Mouse (Mus musculus) stomach, embryonic 15.5 days (tissue): Measurements from ENCODE around the gene Psmc5. TPM values are rescaled to one million over a fixed set of nuclear protein-coding genes. Genes with fewer than 3 reads are reported as not detected.
A peak's percentile ranks its signal among the peaks of the same experiment; 100 is the strongest.

ENCODE experiments used
- ATAC-seq: fragments of 200-750 bp; cut with Nextera tagmentation; 2 replicates; pipeline ENCODE4 v1.8.0; 2017; ENCODE audit warnings: low read depth, moderate number of reproducible peaks, moderate TSS enrichment; ENCODE audit not compliant: insufficient read depth, low FRiP score
- H3K27ac ChIP-seq: fragments of 300-500 bp; sonication (generic); 2 replicates; pipeline ENCODE4 v1.5.1; 2015; ENCODE audit warnings: mild to moderate bottlenecking, inconsistent platforms
- H3K27me3 ChIP-seq: fragments of 300-500 bp; sonication (generic); replicated peaks from 2 replicates; pipeline ENCODE4 v1.6.1; 2015; ENCODE audit warnings: inconsistent platforms
- H3K36me3 ChIP-seq: fragments of 300-500 bp; sonication (generic); 2 replicates; pipeline ENCODE4 v1.6.1; 2015; ENCODE audit warnings: inconsistent platforms
- H3K4me1 ChIP-seq: fragments of 300-500 bp; sonication (generic); 2 replicates; pipeline ENCODE4 v1.6.1; 2015; ENCODE audit warnings: inconsistent platforms
- H3K4me2 ChIP-seq: fragments of 300-500 bp; sonication (generic); 2 replicates; pipeline ENCODE4 v1.6.1; 2015; ENCODE audit warnings: mild to moderate bottlenecking, inconsistent platforms
- H3K4me3 ChIP-seq: fragments of 300-500 bp; sonication (generic); replicated peaks from 2 replicates; pipeline ENCODE4 v1.5.1; 2015; ENCODE audit warnings: inconsistent platforms
- H3K9ac ChIP-seq: fragments of 300-500 bp; sonication (generic); 2 replicates; pipeline ENCODE4 v1.6.1; 2015; ENCODE audit warnings: inconsistent platforms
- H3K9me3 ChIP-seq: fragments of 300-500 bp; sonication (generic); 2 replicates; pipeline ENCODE4 v1.6.1; 2016; ENCODE audit warnings: inconsistent platforms
- WGBS: fragments of 180-500 bp; shearing (Covaris S2); methylation state at CpG from one replicate; pipeline ENCODE4 v1.1.7; 2015; 5-methylcytosine and 5-hydroxymethylcytosine counted together
- polyA plus RNA-seq: library from polyadenylated mRNA; unstranded; fragments of >200 nt; fragmentation: Nextera tagmentation; extraction: Ambion mirVana; gene quantifications from 2 replicates; pipeline ENCODE4 v1.2.1, GENCODE M21; 2015

The Psmc5 gene
- polyA plus RNA-seq, 1 experiment from 2014 or later = 242 TPM

GRCm38 (mm10) chr11:106271131-106271793, 15.3 kb downstream of the Psmc5 start:
- Histone ChIP-seq H3K9me3 (no peaks in the 10 kb centered on the region), H3K4me3 (peak overlapping the region; percentile 83), H3K9ac (peak overlapping the region; percentile 100; the same call in 1 of the 2 replicates), H3K4me2 (peak overlapping the region; percentile 86), H3K27ac (peak overlapping the region; percentile 94), H3K27me3 (no peaks in the 10 kb centered on the region), H3K36me3 (peaks cover 13% of the 10 kb centered on the region), H3K4me1 (peaks cover 65% of the 10 kb centered on the region)
- 17% methylated on average over 5 of the region's 5 CpGs for WGBS
- ATAC-seq = no peak

- Histone ChIP-seq H3K4me2 (peak overlapping the region; percentile 86), H3K4me1 (peaks cover 64% of the 10 kb centered on the region), H3K27me3 (no peaks in the 10 kb centered on the region), H3K36me3 (peaks cover 6% of the 10 kb centered on the region), H3K4me3 (peak overlapping the region; percentile 83), H3K9ac (peak overlapping the region; percentile 100), H3K27ac (peak overlapping the region; percentile 94), H3K9me3 (no peaks in the 10 kb centered on the region)
- peak; percentile 9; the same call in 1 of the 2 replicates for ATAC-seq
- WGBS = under 1% methylated on average over 41 of the region's 41 CpGs
Measured at GRCm38 (mm10) chr11:106271794-106272643, 16.1 kb downstream of the Psmc5 start.

GRCm38 (mm10) chr11:106272644-106273310, 16.8 kb downstream of the Psmc5 start, which contains the start of gene Smarcd2:
TSS of gene Smarcd2 (minus strand) at chr11:106272972.
- Histone ChIP-seq H3K9me3 (no peaks in the 10 kb centered on the region), H3K4me2 (peak within 1 kb of the TSS; percentile 86), H3K27me3 (no peaks in the 10 kb centered on the region), H3K4me1 (peaks cover 56% of the 10 kb centered on the region), H3K4me3 (peak within 1 kb of the TSS; percentile 83), H3K9ac (peak within 1 kb of the TSS; percentile 100), H3K27ac (peak within 1 kb of the TSS; percentile 94), H3K36me3 (0 out of 2 replicates have a peak, but pooled peaks cover 4% of the 10 kb centered on the region)
- under 1% methylated on average over 59 of the region's 72 CpGs for WGBS
- ATAC-seq = peak; percentile 92

- H3K4me3 ChIP-seq = peak overlapping the region; percentile 83
- 0 out of 2 replicates have a peak, but pooled peaks cover 4% of the 10 kb centered on the region for H3K36me3 ChIP-seq
- peak overlapping the region; percentile 78 for H3K4me2 ChIP-seq
- peaks cover 51% of the 10 kb centered on the region for H3K4me1 ChIP-seq
- 0 out of 2 replicates have a peak, but pooled peaks have one; percentile 1 for ATAC-seq
- H3K27me3 ChIP-seq = no peaks in the 10 kb centered on the region
- H3K9me3 ChIP-seq = no peaks in the 10 kb centered on the region
- peak overlapping the region; percentile 94 for H3K27ac ChIP-seq
- H3K9ac ChIP-seq = peak overlapping the region; percentile 34; the same call in 1 of the 2 replicates
- 9% methylated on average over 16 of the region's 16 CpGs for WGBS
Measured at GRCm38 (mm10) chr11:106273311-106273684, 17.3 kb downstream of the Psmc5 start.

- no peaks in the 10 kb centered on the region for H3K27me3 ChIP-seq
- H3K4me3 ChIP-seq = peak overlapping the region; percentile 83
- H3K4me2 ChIP-seq = peak overlapping the region; percentile 78
- no peak for ATAC-seq
- peaks cover 46% of the 10 kb centered on the region for H3K4me1 ChIP-seq
- 0 out of 2 replicates have a peak, but pooled peaks cover 4% of the 10 kb centered on the region for H3K36me3 ChIP-seq
- WGBS = 96% methylated on average over 6 of the region's 6 CpGs
- H3K9me3 ChIP-seq = no peaks in the 10 kb centered on the region
- H3K27ac ChIP-seq = peak overlapping the region; percentile 94
- H3K9ac ChIP-seq = no peak overlapping the region
Measured at GRCm38 (mm10) chr11:106273811-106274210, 17.9 kb downstream of the Psmc5 start.

- Histone ChIP-seq H3K27ac (peak overlapping the region; percentile 94), H3K27me3 (no peaks in the 10 kb centered on the region), H3K9me3 (no peaks in the 10 kb centered on the region), H3K9ac (no peak overlapping the region), H3K4me3 (no peak overlapping the region), H3K36me3 (0 out of 2 replicates have a peak, but pooled peaks cover 4% of the 10 kb centered on the region), H3K4me2 (no peak overlapping the region), H3K4me1 (peaks cover 40% of the 10 kb centered on the region)
- WGBS = 69% methylated on average over 1 of the region's 1 CpGs
- no peak for ATAC-seq
Measured at GRCm38 (mm10) chr11:106274374-106274773, 18.4 kb downstream of the Psmc5 start.

GRCm38 (mm10) chr11:106274971-106275411, 19.0 kb downstream of the Psmc5 start:
- Histone ChIP-seq H3K27me3 (no peaks in the 10 kb centered on the region), H3K4me3 (no peak overlapping the region), H3K4me2 (0 out of 2 replicates have a peak overlapping the region, but pooled peaks have one; percentile 12), H3K36me3 (0 out of 2 replicates have a peak, but pooled peaks cover 4% of the 10 kb centered on the region), H3K4me1 (peaks cover 37% of the 10 kb centered on the region), H3K9me3 (no peaks in the 10 kb centered on the region), H3K27ac (peak overlapping the region; percentile 94), H3K9ac (no peak overlapping the region)
- 41% methylated on average over 7 of the region's 7 CpGs for WGBS
- no peak for ATAC-seq

- Histone ChIP-seq H3K36me3 (no peaks in the 10 kb centered on the region), H3K9me3 (no peaks in the 10 kb centered on the region), H3K4me2 (peak within 1 kb of the TSS; percentile 54), H3K9ac (0 out of 2 replicates have a peak within 1 kb of the TSS, but pooled peaks have one; percentile 29), H3K4me3 (peak within 1 kb of the TSS; percentile 21; the same call in 1 of the 2 replicates), H3K27me3 (no peaks in the 10 kb centered on the region), H3K27ac (peak within 1 kb of the TSS; percentile 94), H3K4me1 (peaks cover 24% of the 10 kb centered on the region)
- 4% methylated on average over 25 of the region's 25 CpGs for WGBS
- peak; percentile 36; the same call in 1 of the 2 replicates for ATAC-seq
Measured at GRCm38 (mm10) chr11:106276454-106276853, 20.5 kb downstream of the Psmc5 start, which contains the start of gene Tcam1. TSS of gene Tcam1 (plus strand) at chr11:106276672.

- Histone ChIP-seq H3K27ac (no peak overlapping the region), H3K4me3 (no peak overlapping the region), H3K4me1 (no peaks in the 10 kb centered on the region), H3K4me2 (no peak overlapping the region), H3K27me3 (no peaks in the 10 kb centered on the region), H3K9me3 (no peaks in the 10 kb centered on the region), H3K36me3 (no peaks in the 10 kb centered on the region), H3K9ac (no peak overlapping the region)
- 74% methylated on average over 6 of the region's 6 CpGs for WGBS
- no peak for ATAC-seq
Measured at GRCm38 (mm10) chr11:106282452-106282851, 26.5 kb downstream of the Psmc5 start.

GRCm38 (mm10) chr11:106283371-106283770, 27.4 kb downstream of the Psmc5 start:
- Histone ChIP-seq H3K27ac (no peak overlapping the region), H3K27me3 (no peaks in the 10 kb centered on the region), H3K4me2 (no peak overlapping the region), H3K9ac (no peak overlapping the region), H3K4me3 (no peak overlapping the region), H3K4me1 (no peaks in the 10 kb centered on the region), H3K9me3 (no peaks in the 10 kb centered on the region), H3K36me3 (no peaks in the 10 kb centered on the region)
- 81% methylated on average over 4 of the region's 4 CpGs for WGBS
- ATAC-seq = no peak

- Histone ChIP-seq H3K27me3 (no peaks in the 10 kb centered on the region), H3K9me3 (no peaks in the 10 kb centered on the region), H3K4me1 (no peaks in the 10 kb centered on the region), H3K27ac (no peak overlapping the region), H3K36me3 (no peaks in the 10 kb centered on the region), H3K4me3 (no peak overlapping the region), H3K9ac (no peak overlapping the region), H3K4me2 (no peak overlapping the region)
- 69% methylated on average over 8 of the region's 8 CpGs for WGBS
- ATAC-seq = no peak
Measured at GRCm38 (mm10) chr11:106284126-106284525, 28.2 kb downstream of the Psmc5 start.
